Mouse (Mus musculus): ENCODE results near the gene Sim2. TPM values are rescaled to one million over a fixed set of nuclear protein-coding genes. Genes with fewer than 3 reads are reported as not detected.

Gene Sim2
- total RNA-seq, 2 experiments from 2014 or later, result not detected

GRCm38 (mm10) chr16:94075362-94076027, 9.2 kb upstream of the Sim2 start:
- no peak for DNase-seq (ENCODE audit: low spot score in 2 of 2)
- intact Hi-C loops (cut with DNase I), result no loop called here

GRCm38 (mm10) chr16:94078318-94079074, 6.2 kb upstream of the Sim2 start:
- intact Hi-C loops (cut with DNase I), result no loop called here
- no peak for DNase-seq (ENCODE audit: low spot score in 2 of 2)

GRCm38 (mm10) chr16:94079075-94079855, 5.5 kb upstream of the Sim2 start:
- DNase-seq (ENCODE audit: low spot score in 2 of 2), result no peak
- intact Hi-C loops (cut with DNase I), result no loop called here

GRCm38 (mm10) chr16:94079856-94080555, 4.7 kb upstream of the Sim2 start:
- intact Hi-C loops (cut with DNase I), result no loop called here
- no peak for DNase-seq (ENCODE audit: low spot score in 2 of 2)

- no peak for DNase-seq (ENCODE audit: low spot score in 2 of 2)
- intact Hi-C loops (cut with DNase I), result no loop called here
Observed at GRCm38 (mm10) chr16:94081596-94081995, 3.1 kb upstream of the Sim2 start.

- no peak for DNase-seq (ENCODE audit: low spot score in 2 of 2)
- intact Hi-C loops (cut with DNase I), result no loop called here
Observed at GRCm38 (mm10) chr16:94081996-94082708, 2.6 kb upstream of the Sim2 start.

GRCm38 (mm10) chr16:94082960-94083847, 1.5 kb upstream of the Sim2 start:
- DNase-seq (ENCODE audit: low spot score in 2 of 2), result no peak
- intact Hi-C loops (cut with DNase I), result no loop called here

GRCm38 (mm10) chr16:94083848-94084525, 744 bp upstream of the Sim2 start:
- intact Hi-C loops (cut with DNase I), result no loop called here
- no peak for DNase-seq (ENCODE audit: low spot score in 2 of 2)

- no peak for DNase-seq (ENCODE audit: low spot score in 2 of 2)
- intact Hi-C loops (cut with DNase I), result no loop called here
Observed at GRCm38 (mm10) chr16:94085603-94086285, 1.0 kb downstream of the Sim2 start.

- intact Hi-C loops (cut with DNase I), result no loop called here
- DNase-seq (ENCODE audit: low spot score in 2 of 2), result peak in 1 of 2 experiments; percentile 10
Observed at GRCm38 (mm10) chr16:94086701-94087569, 2.2 kb downstream of the Sim2 start.

- no peak for DNase-seq (ENCODE audit: low spot score in 2 of 2)
- intact Hi-C loops (cut with DNase I), result no loop called here
Observed at GRCm38 (mm10) chr16:94087570-94088225, 3.0 kb downstream of the Sim2 start.

- DNase-seq (ENCODE audit: low spot score in 2 of 2), result no peak
- intact Hi-C loops (cut with DNase I), result no loop called here
Observed at GRCm38 (mm10) chr16:94088226-94088748, 3.6 kb downstream of the Sim2 start.

GRCm38 (mm10) chr16:94088819-94089692, 4.3 kb downstream of the Sim2 start:
- DNase-seq (ENCODE audit: low spot score in 2 of 2), result no peak
- intact Hi-C loops (cut with DNase I), result no loop called here

- intact Hi-C loops (cut with DNase I), result loop anchor here (5.0 kb wide), 1 partner anchor 1395 kb away; no protein-coding TSS in a partner anchor
- DNase-seq (ENCODE audit: low spot score in 2 of 2), result no peak
Observed at GRCm38 (mm10) chr16:94092511-94093150, 7.9 kb downstream of the Sim2 start.
